ENCODE assay signal across 22 mouse cellular contexts in genomic region chr1:109086110-109086509, GRCm38 (mm10).
DNase-seq lines count a peak whose midpoint lies in the region; ATAC-seq lines count a peak whose summit lies in the region.
"Had no signal": no experiment of that assay in that cellular context is flagged by ENCODE, and none has a peak within 500 bp of the region (broad histone marks: within the 10 kb centered on the region; RNA-seq: fewer than 3 reads in every experiment).

No protein-coding gene starts in this region.

- no peak overlapping the region for H3K27ac ChIP-seq in forebrain, embryonic 15.5 days (replicated peaks)
- H3K27ac ChIP-seq in forebrain, embryonic 16.5 days (ENCODE audit: low read length): no peak overlapping the region
- H3K27ac ChIP-seq: embryonic facial prominence, embryonic 15.5 days; forebrain, embryonic 10.5 days; heart, embryonic 10.5 days; hindbrain, embryonic 12.5 days; intestine, embryonic 15.5 days had no signal

- ATAC-seq in cerebellum, adult (ENCODE audit: insufficient number of reproducible peaks, low FRiP score, low TSS enrichment): peak; percentile 49; the same call in 1 of the 2 replicates
- ATAC-seq in forebrain, embryonic 15.5 days (replicated peaks): 0 out of 2 replicates have a peak, but pooled peaks have one; percentile 55
- ATAC-seq in forebrain, embryonic 16.5 days: no peak; the same call in 1 of the 2 replicates
- ATAC-seq: CD4-positive, CD25-positive, alpha-beta regulatory T cell, adult 4 months; intestine, embryonic 15.5 days had no signal

- DNase-seq in cerebellum, adult 9-11 months: no peak
- DNase-seq in layer of hippocampus, adult 9-11 months: peak; percentile 2
- DNase-seq in layer of hippocampus, adult 8-10 months (ENCODE audit: low spot score in 2 of 2): no peak
- DNase-seq in telencephalon, adult 2 months (ENCODE audit: low read depth, low spot score): peak; percentile 2
- DNase-seq: adrenal gland, postnatal 10 days; B cell, adult 2 months; embryo, embryonic 11 days; gastrocnemius, postnatal 10 days; heart, adult 18-20 months; heart, postnatal 10 days; heart, postnatal 4 days had no signal

- no peak overlapping the region for H3K9ac ChIP-seq in forebrain, embryonic 15.5 days (replicated peaks)
- no peak overlapping the region for H3K9ac ChIP-seq in forebrain, embryonic 16.5 days (replicated peaks; ENCODE audit: low read depth, low read length)
- H3K9ac ChIP-seq: embryonic facial prominence, embryonic 15.5 days; hindbrain, embryonic 12.5 days; intestine, embryonic 15.5 days had no signal

- WGBS in forebrain, embryonic 15.5 days: 57% methylated on average over 3 of the region's 3 CpGs
- WGBS in forebrain, embryonic 16.5 days: 53% methylated on average over 3 of the region's 3 CpGs

- H3K27me3 ChIP-seq in forebrain, embryonic 15.5 days: no peaks in the 10 kb centered on the region
- H3K27me3 ChIP-seq in forebrain, embryonic 16.5 days (replicated peaks; ENCODE audit: control insufficient read depth, insufficient read depth, low read length): no peaks in the 10 kb centered on the region
- H3K27me3 ChIP-seq: embryonic facial prominence, embryonic 15.5 days; hindbrain, embryonic 12.5 days; intestine, embryonic 15.5 days had no signal

- H3K9me3 ChIP-seq in forebrain, embryonic 15.5 days: no peaks in the 10 kb centered on the region
- H3K9me3 ChIP-seq in forebrain, embryonic 16.5 days (ENCODE audit: control insufficient read depth, low read length): no peaks in the 10 kb centered on the region
- H3K9me3 ChIP-seq: embryonic facial prominence, embryonic 15.5 days; forebrain, embryonic 10.5 days; heart, embryonic 10.5 days; hindbrain, embryonic 12.5 days; intestine, embryonic 15.5 days had no signal

- no peak overlapping the region for H3K4me2 ChIP-seq in forebrain, embryonic 15.5 days (replicated peaks)
- no peak overlapping the region for H3K4me2 ChIP-seq in forebrain, embryonic 16.5 days (ENCODE audit: low read length)
- H3K4me2 ChIP-seq: embryonic facial prominence, embryonic 15.5 days; hindbrain, embryonic 12.5 days; intestine, embryonic 15.5 days had no signal

- H3K4me1 ChIP-seq in forebrain, embryonic 15.5 days: no peaks in the 10 kb centered on the region
- H3K4me1 ChIP-seq in forebrain, embryonic 16.5 days (replicated peaks; ENCODE audit: control insufficient read depth, insufficient read depth, low read length): no peaks in the 10 kb centered on the region
- H3K4me1 ChIP-seq: embryonic facial prominence, embryonic 15.5 days; forebrain, embryonic 10.5 days; heart, embryonic 10.5 days; hindbrain, embryonic 12.5 days; intestine, embryonic 15.5 days had no signal

- no peak overlapping the region for H3K4me3 ChIP-seq in forebrain, embryonic 15.5 days
- no peak overlapping the region for H3K4me3 ChIP-seq in forebrain, embryonic 16.5 days (replicated peaks; ENCODE audit: low read length)
- H3K4me3 ChIP-seq: embryonic facial prominence, embryonic 15.5 days; erythroblast, embryonic 14.5 days; forebrain, embryonic 10.5 days; heart, embryonic 10.5 days; hindbrain, embryonic 12.5 days; intestine, embryonic 15.5 days had no signal

- H3K36me3 ChIP-seq in forebrain, embryonic 15.5 days: no peaks in the 10 kb centered on the region
- H3K36me3 ChIP-seq in forebrain, embryonic 16.5 days (ENCODE audit: control insufficient read depth, insufficient read depth): no peaks in the 10 kb centered on the region
- H3K36me3 ChIP-seq: embryonic facial prominence, embryonic 15.5 days; forebrain, embryonic 10.5 days; G1E; heart, embryonic 10.5 days; hindbrain, embryonic 12.5 days; intestine, embryonic 15.5 days had no signal

Comparison
In these comparisons a context has a peak if more than half of its experiments do, and no peak if none do; other contexts are left out.
1. DNase-seq: peak in layer of hippocampus, adult 9-11 months (single experiment) and telencephalon, adult 2 months (single experiment); none in cerebellum, adult 9-11 months (single experiment) and layer of hippocampus, adult 8-10 months (0 of 2).